Mouse (Mus musculus) heart, postnatal 0 days (tissue): ENCODE measurements around the gene Slbp. TPM values are rescaled to one million over a fixed set of nuclear protein-coding genes. Genes with fewer than 3 reads are reported as not detected.

Experiments used
- ATAC-seq: fragments of 200-750 bp; cut with Nextera tagmentation; 2 replicates; pipeline ENCODE4 v1.8.0; 2017; ENCODE audit warnings: low read depth, moderate number of reproducible peaks, moderate library complexity; ENCODE audit not compliant: insufficient read depth
- DNase-seq: peaks from one replicate; pipeline ENCODE4 v3.0.0-alpha.2; 2016; ENCODE audit warnings: low spot score
- H3K27ac ChIP-seq: fragments of 300-500 bp; sonication (generic); 2 replicates; pipeline ENCODE4 v1.5.1; 2014; ENCODE audit warnings: low read depth, mild to moderate bottlenecking
- H3K27me3 ChIP-seq: fragments of 300-500 bp; sonication (generic); 2 replicates; pipeline ENCODE4 v1.6.1; 2014; ENCODE audit warnings: low read length, mixed read lengths; ENCODE audit not compliant: control insufficient read depth, insufficient read depth
- H3K36me3 ChIP-seq: fragments of 300-500 bp; sonication (generic); replicated peaks from 2 replicates; pipeline ENCODE4 v1.6.1; 2014; ENCODE audit warnings: low read length, mixed read lengths; ENCODE audit not compliant: control insufficient read depth, insufficient read depth
- H3K4me1 ChIP-seq: fragments of 300-500 bp; sonication (generic); 2 replicates; pipeline ENCODE4 v1.6.1; 2014; ENCODE audit warnings: antibody characterized with exemption; ENCODE audit not compliant: control insufficient read depth, insufficient read depth
- H3K4me2 ChIP-seq: fragments of 300-500 bp; sonication (generic); 2 replicates; pipeline ENCODE4 v1.6.1; 2014; ENCODE audit warnings: low read depth, mild to moderate bottlenecking, low read length, moderate library complexity
- H3K4me3 ChIP-seq: fragments of 300-500 bp; sonication (generic); 2 replicates; pipeline ENCODE4 v1.5.1; 2014; ENCODE audit warnings: low read depth, low read length
- H3K9ac ChIP-seq: fragments of 300-500 bp; sonication (generic); replicated peaks from 2 replicates; pipeline ENCODE4 v1.6.1; 2014; ENCODE audit warnings: low read depth, low read length, mixed read lengths
- H3K9me3 ChIP-seq: fragments of 300-500 bp; sonication (generic); replicated peaks from 2 replicates; pipeline ENCODE4 v1.6.1; 2016; ENCODE audit warnings: low read length; ENCODE audit not compliant: control insufficient read depth
- CTCF ChIP-seq: IDR thresholded peaks from 2 replicates; pipeline ENCODE4 v1.5.1; 2016; ENCODE audit warnings: antibody characterized with exemption, control low read depth, low read depth
- EP300 ChIP-seq: IDR thresholded peaks from 2 replicates; pipeline ENCODE4 v1.6.1; 2016; ENCODE audit warnings: antibody characterized with exemption, low read depth
- WGBS: fragments of 180-500 bp; shearing (Covaris S2); extraction: QIAGEN DNeasy Blood & Tissue Kit; methylation state at CpG from one replicate; pipeline ENCODE4 v1.1.7; 2014; 5-methylcytosine and 5-hydroxymethylcytosine counted together
- polyA plus RNA-seq: library from polyadenylated mRNA; unstranded; fragments of >200 nt; fragmentation: Nextera tagmentation; extraction: Ambion mirVana; gene quantifications from 2 replicates; pipeline ENCODE4 v1.2.1, GENCODE M21; 2015
- total RNA-seq: library from RNA; depleted of rRNA; stranded (reverse); fragments of >200 nt; gene quantifications from 2 replicates; pipeline ENCODE4 v1.2.3, GENCODE M21; 2014; ENCODE audit warnings: low replicate concordance

Gene Slbp
- total and polyA plus RNA-seq, 2 experiments from 2014 or later, result 65.4 to 90.6 TPM

- H3K4me2 ChIP-seq, result no peak overlapping the region
- H3K36me3 ChIP-seq, result 0 out of 2 replicates have a peak, but pooled peaks cover 3% of the 10 kb centered on the region
- ATAC-seq, result no peak
- peaks cover 5% of the 10 kb centered on the region; the same call in 1 of the 2 replicates for H3K4me1 ChIP-seq
- H3K9ac ChIP-seq, result no peak overlapping the region
- H3K4me3 ChIP-seq, result no peak overlapping the region
- WGBS, result 68% methylated on average over 5 of the region's 5 CpGs
- TF ChIP-seq EP300 (no peak), CTCF (no peak)
- no peaks in the 10 kb centered on the region for H3K9me3 ChIP-seq
- no peaks in the 10 kb centered on the region for H3K27me3 ChIP-seq
- DNase-seq, result no peak
- no peak overlapping the region for H3K27ac ChIP-seq
Observed at GRCm38 (mm10) chr5:33678244-33678643, 25.9 kb upstream of the Slbp start.

- Histone ChIP-seq H3K27ac (no peak overlapping the region), H3K27me3 (no peaks in the 10 kb centered on the region), H3K4me3 (no peak overlapping the region), H3K4me1 (peaks cover 5% of the 10 kb centered on the region; the same call in 1 of the 2 replicates), H3K9me3 (no peaks in the 10 kb centered on the region), H3K4me2 (no peak overlapping the region), H3K9ac (no peak overlapping the region), H3K36me3 (peaks cover 23% of the 10 kb centered on the region)
- DNase-seq, result no peak
- WGBS, result 3% methylated on average over 1 of the region's 1 CpGs
- TF ChIP-seq CTCF (peak; percentile 55), EP300 (no peak)
- ATAC-seq, result no peak
Observed at GRCm38 (mm10) chr5:33675964-33676363, 23.6 kb upstream of the Slbp start.

GRCm38 (mm10) chr5:33674439-33674838 is 22.1 kb upstream of the Slbp start:
- peaks cover 38% of the 10 kb centered on the region for H3K36me3 ChIP-seq
- no peak overlapping the region for H3K4me3 ChIP-seq
- DNase-seq (peak; percentile 15), ATAC-seq (peak; percentile 51; the same call in 1 of the 2 replicates)
- no peaks in the 10 kb centered on the region for H3K27me3 ChIP-seq
- no peak overlapping the region for H3K4me2 ChIP-seq
- 36% methylated on average over 3 of the region's 3 CpGs for WGBS
- peaks cover 5% of the 10 kb centered on the region; the same call in 1 of the 2 replicates for H3K4me1 ChIP-seq
- no peak overlapping the region for H3K27ac ChIP-seq
- TF ChIP-seq EP300, result no peak
- no peak for TF ChIP-seq CTCF
- H3K9me3 ChIP-seq, result no peaks in the 10 kb centered on the region
- no peak overlapping the region for H3K9ac ChIP-seq

- Histone ChIP-seq H3K9me3 (no peaks in the 10 kb centered on the region), H3K4me3 (no peak overlapping the region), H3K27ac (no peak overlapping the region), H3K4me1 (peaks cover 5% of the 10 kb centered on the region; the same call in 1 of the 2 replicates), H3K4me2 (no peak overlapping the region), H3K36me3 (peaks cover 66% of the 10 kb centered on the region), H3K27me3 (no peaks in the 10 kb centered on the region), H3K9ac (no peak overlapping the region)
- DNase-seq, result no peak
- 58% methylated on average over 5 of the region's 5 CpGs for WGBS
- TF ChIP-seq CTCF (no peak), EP300 (no peak)
- ATAC-seq, result no peak
Observed at GRCm38 (mm10) chr5:33671659-33672058, 19.3 kb upstream of the Slbp start.

DNA sequence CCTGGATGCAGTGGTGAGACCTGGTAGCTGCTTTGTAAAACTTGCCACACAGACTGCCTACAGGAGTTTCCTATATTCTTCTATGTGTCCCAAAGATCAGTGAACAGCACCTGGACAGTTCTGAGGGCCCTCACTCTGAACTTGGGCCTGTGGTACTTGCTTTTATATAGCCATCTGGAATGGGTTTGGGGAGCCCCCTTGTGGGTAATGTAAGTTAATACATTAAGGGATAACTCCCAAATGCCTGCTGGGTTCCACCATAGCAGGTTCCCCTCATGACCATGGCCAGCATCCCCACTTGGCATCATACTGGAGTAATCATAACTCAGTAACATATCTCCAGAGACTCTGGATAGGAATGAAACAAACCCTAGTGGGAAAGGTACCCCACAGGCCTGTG is 15.8 kb upstream of the Slbp start:
- H3K9me3 ChIP-seq, result no peaks in the 10 kb centered on the region
- ATAC-seq, result no peak
- no peak overlapping the region for H3K9ac ChIP-seq
- no peaks in the 10 kb centered on the region for H3K4me1 ChIP-seq
- no peak overlapping the region for H3K27ac ChIP-seq
- TF ChIP-seq EP300 (no peak), CTCF (peak; percentile 45)
- H3K4me3 ChIP-seq, result no peak overlapping the region
- DNase-seq, result peak; percentile 14
- no peak overlapping the region for H3K4me2 ChIP-seq
- H3K36me3 ChIP-seq, result peaks cover 90% of the 10 kb centered on the region
- H3K27me3 ChIP-seq, result no peaks in the 10 kb centered on the region

GRCm38 (mm10) chr5:33658664-33659050 is 6.3 kb upstream of the Slbp start:
- H3K9me3 ChIP-seq, result no peaks in the 10 kb centered on the region
- WGBS, result under 1% methylated on average over 26 of the region's 26 CpGs
- no peaks in the 10 kb centered on the region for H3K27me3 ChIP-seq
- peaks cover 19% of the 10 kb centered on the region for H3K4me1 ChIP-seq
- peaks cover 42% of the 10 kb centered on the region for H3K36me3 ChIP-seq
- no peak for ATAC-seq
- H3K4me3 ChIP-seq, result peak overlapping the region; percentile 80
- DNase-seq, result no peak
- H3K27ac ChIP-seq, result peak overlapping the region; percentile 62
- no peak for TF ChIP-seq CTCF
- TF ChIP-seq EP300, result no peak
- H3K4me2 ChIP-seq, result peak overlapping the region; percentile 86
- peak overlapping the region; percentile 73 for H3K9ac ChIP-seq
